ENCODE assay signal across 21 mouse cellular contexts in the genomic region with DNA sequence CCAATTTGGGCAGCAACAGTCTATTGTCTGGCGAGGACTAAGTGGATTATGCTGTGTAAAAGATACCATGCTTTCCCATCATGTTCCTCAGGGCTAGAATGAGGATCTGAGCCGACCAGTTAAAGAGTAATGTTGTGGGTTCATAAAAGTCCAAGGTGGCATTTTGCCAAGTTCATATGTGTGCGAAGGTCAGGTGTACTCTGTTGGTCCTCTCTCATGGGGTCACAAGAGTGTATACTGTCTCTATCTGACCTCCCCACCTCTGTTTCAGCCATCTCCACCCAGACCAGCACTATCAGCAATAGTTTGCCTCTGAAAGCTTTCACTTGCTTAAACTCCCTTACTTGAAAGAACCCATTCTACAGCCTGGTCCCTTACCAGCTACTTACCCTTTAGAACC. TPM values are rescaled to one million over a fixed set of nuclear protein-coding genes. Genes with fewer than 3 reads are reported as not detected.
"Had no signal": no experiment of that assay in that cellular context is flagged by ENCODE, and none has a peak within 500 bp of the region (broad histone marks: within the 10 kb centered on the region; RNA-seq: fewer than 3 reads in every experiment).

No protein-coding gene starts in this region.

- ATAC-seq: hindbrain, embryonic 16.5 days; midbrain, embryonic 13.5 days; midbrain, embryonic 16.5 days had no signal

- H3K9ac ChIP-seq: limb, embryonic 13.5 days; liver, embryonic 13.5 days; midbrain, embryonic 13.5 days; neural tube, embryonic 13.5 days had no signal

- H3K4me1 ChIP-seq: limb, embryonic 10.5 days; limb, embryonic 13.5 days; liver, embryonic 13.5 days; midbrain, embryonic 10.5 days; midbrain, embryonic 13.5 days; neural tube, embryonic 13.5 days had no signal

- DNase-seq: kidney, adult 11 months; kidney, postnatal 4 days; layer of hippocampus, adult 9-11 months; liver, embryonic 13.5 days; lung, adult 2 months; retina, postnatal 1 day; right cerebral cortex, postnatal 25 days; thymus, adult 18-20 months; thymus, postnatal 36 days had no signal

- H3K9me3 ChIP-seq: limb, embryonic 10.5 days; limb, embryonic 13.5 days; liver, embryonic 13.5 days; megakaryocyte, embryonic 14.5 days; midbrain, embryonic 10.5 days; midbrain, embryonic 13.5 days; neural tube, embryonic 13.5 days had no signal

- H3K4me2 ChIP-seq: limb, embryonic 13.5 days; liver, embryonic 13.5 days; midbrain, embryonic 13.5 days; neural tube, embryonic 13.5 days had no signal

- H3K27me3 ChIP-seq: liver, embryonic 13.5 days; megakaryocyte, embryonic 14.5 days; midbrain, embryonic 13.5 days; neural tube, embryonic 13.5 days had no signal

- H3K27ac ChIP-seq: kidney, postnatal 0 days; limb, embryonic 10.5 days; limb, embryonic 13.5 days; liver, embryonic 13.5 days; midbrain, embryonic 10.5 days; midbrain, embryonic 13.5 days; neural tube, embryonic 13.5 days had no signal

- H3K36me3 ChIP-seq: limb, embryonic 10.5 days; limb, embryonic 13.5 days; liver, embryonic 13.5 days; midbrain, embryonic 10.5 days; midbrain, embryonic 13.5 days; neural tube, embryonic 13.5 days had no signal

- H3K4me3 ChIP-seq: limb, embryonic 10.5 days; limb, embryonic 13.5 days; liver, embryonic 13.5 days; megakaryocyte, embryonic 14.5 days; midbrain, embryonic 10.5 days; midbrain, embryonic 13.5 days; myocyte; neural tube, embryonic 13.5 days had no signal

RNA-seq across cellular contexts. Expression of a gene that starts 9.7 kb away (rescaled TPM):
- polyA plus RNA-seq: hindbrain, embryonic 16.5 days; kidney, embryonic 14.5 days; kidney, postnatal 0 days; limb, embryonic 10.5 days; limb, embryonic 13.5 days; midbrain, embryonic 10.5 days; midbrain, embryonic 13.5 days; midbrain, embryonic 16.5 days; neural tube, embryonic 13.5 days; testis, adult 2 months had no signal
